Mouse (Mus musculus): Measurements from ENCODE around the gene Nab1. TPM values are rescaled to one million over a fixed set of nuclear protein-coding genes. Genes with fewer than 3 reads are reported as not detected.

Gene Nab1
- polyA plus RNA-seq, 1 experiment = 12.4 TPM

Other genes starting within 250 kb of the Nab1 start
- 4.0 and 6.4 TPM in 2 replicates for gene Nemp2, start 130.0 kb upstream of the Nab1 start, polyA plus RNA-seq (2012; rRNA removed)
- 14.0 and 20.5 TPM in 2 replicates for gene Mfsd6, start 226.8 kb upstream of the Nab1 start, polyA plus RNA-seq (2012; rRNA removed)